Comparison of ENCODE assay signal across 8 mouse cellular contexts in genomic region chr11:55025896-55026295, GRCm38 (mm10). TPM values are rescaled to one million over a fixed set of nuclear protein-coding genes. Genes with fewer than 3 reads are reported as not detected.
DNase-seq lines count a peak whose midpoint lies in the region; ATAC-seq and TF ChIP-seq lines count a peak whose summit lies in the region.

No protein-coding gene starts in this region.

- no peak overlapping the region for H3K4me2 ChIP-seq in forebrain, embryonic 15.5 days (replicated peaks)
- no peak overlapping the region for H3K4me2 ChIP-seq in forebrain, embryonic 13.5 days
- H3K4me2 ChIP-seq in lung, embryonic 14.5 days = 0 out of 2 replicates have a peak overlapping the region, but pooled peaks have one; percentile 2
- no peak overlapping the region for H3K4me2 ChIP-seq in stomach, embryonic 14.5 days (replicated peaks; ENCODE audit: low read depth, low read length)

- H3K4me3 ChIP-seq in forebrain, embryonic 15.5 days = no peak overlapping the region
- no peak overlapping the region for H3K4me3 ChIP-seq in forebrain, embryonic 13.5 days
- no peak overlapping the region for H3K4me3 ChIP-seq in lung, embryonic 14.5 days (ENCODE audit: low read depth, low read length)
- no peak overlapping the region for H3K4me3 ChIP-seq in stomach, embryonic 14.5 days (ENCODE audit: low read depth, low read length)

- no peak for TF ChIP-seq CTCF in lung, embryonic 14.5 days (IDR thresholded peaks at IDR 0.05; ENCODE audit: low read depth)

- peaks cover 41% of the 10 kb centered on the region for H3K4me1 ChIP-seq in forebrain, embryonic 15.5 days
- peaks cover 49% of the 10 kb centered on the region for H3K4me1 ChIP-seq in forebrain, embryonic 13.5 days
- H3K4me1 ChIP-seq in lung, embryonic 14.5 days (ENCODE audit: insufficient read depth) = peaks cover 53% of the 10 kb centered on the region
- H3K4me1 ChIP-seq in stomach, embryonic 14.5 days (ENCODE audit: control insufficient read depth, insufficient read depth, low read length) = peaks cover 83% of the 10 kb centered on the region

- H3K9me3 ChIP-seq in forebrain, embryonic 15.5 days = no peaks in the 10 kb centered on the region
- H3K9me3 ChIP-seq in forebrain, embryonic 13.5 days (replicated peaks) = no peaks in the 10 kb centered on the region
- no peaks in the 10 kb centered on the region for H3K9me3 ChIP-seq in lung, embryonic 14.5 days (ENCODE audit: low read depth, low read length)
- no peaks in the 10 kb centered on the region for H3K9me3 ChIP-seq in stomach, embryonic 14.5 days (ENCODE audit: control insufficient read depth, low read depth, low read length)

- H3K9ac ChIP-seq in forebrain, embryonic 15.5 days (replicated peaks) = no peak overlapping the region
- no peak overlapping the region for H3K9ac ChIP-seq in forebrain, embryonic 13.5 days
- H3K9ac ChIP-seq in lung, embryonic 14.5 days = no peak overlapping the region
- H3K9ac ChIP-seq in stomach, embryonic 14.5 days (replicated peaks; ENCODE audit: low read depth, low read length) = no peak overlapping the region

- no peaks in the 10 kb centered on the region for H3K27me3 ChIP-seq in forebrain, embryonic 15.5 days
- H3K27me3 ChIP-seq in forebrain, embryonic 13.5 days = no peaks in the 10 kb centered on the region
- no peaks in the 10 kb centered on the region for H3K27me3 ChIP-seq in lung, embryonic 14.5 days (ENCODE audit: insufficient read depth, low read length)
- no peaks in the 10 kb centered on the region for H3K27me3 ChIP-seq in stomach, embryonic 14.5 days (ENCODE audit: control insufficient read depth, insufficient read depth, low read length)

- H3K27ac ChIP-seq in forebrain, embryonic 15.5 days (replicated peaks) = no peak overlapping the region
- H3K27ac ChIP-seq in forebrain, embryonic 13.5 days = no peak overlapping the region; the same call in 1 of the 2 replicates
- H3K27ac ChIP-seq in lung, embryonic 14.5 days (ENCODE audit: low read depth) = peak overlapping the region; percentile 99
- H3K27ac ChIP-seq in stomach, embryonic 14.5 days (ENCODE audit: low read length) = peak overlapping the region; percentile 80; the same call in 1 of the 2 replicates

- peak; percentile 61 for DNase-seq in lung, embryonic 14.5 days
- no peak for DNase-seq in lung, postnatal 25 days (ENCODE audit: low spot score)
- DNase-seq in gastrocnemius, postnatal 25 days = peak; percentile 62

- ATAC-seq in forebrain, embryonic 15.5 days (replicated peaks) = 0 out of 2 replicates have a peak, but pooled peaks have one; percentile 31
- no peak for ATAC-seq in forebrain, embryonic 13.5 days
- ATAC-seq in lung, embryonic 14.5 days (ENCODE audit: insufficient read depth) = no peak
- no peak for ATAC-seq in stomach, embryonic 14.5 days (ENCODE audit: insufficient number of reproducible peaks, insufficient read depth, low FRiP score, low read depth)
- no peak for ATAC-seq in erythroid progenitor cell, adult 5-6 weeks (replicated peaks; ENCODE audit: low FRiP score, poor library complexity, severe bottlenecking)
- ATAC-seq in megakaryocyte progenitor cell, adult 5-6 weeks (replicated peaks; ENCODE audit: poor library complexity) = no peak

- 54% methylated on average over 4 of the region's 4 CpGs for WGBS in forebrain, embryonic 15.5 days
- 83% methylated on average over 4 of the region's 4 CpGs for WGBS in forebrain, embryonic 13.5 days
- WGBS in lung, embryonic 14.5 days = 62% methylated on average over 4 of the region's 4 CpGs
- WGBS in stomach, embryonic 14.5 days = 89% methylated on average over 4 of the region's 4 CpGs

- H3K36me3 ChIP-seq in forebrain, embryonic 15.5 days = no peaks in the 10 kb centered on the region
- H3K36me3 ChIP-seq in forebrain, embryonic 13.5 days (ENCODE audit: poor library complexity, severe bottlenecking) = no peaks in the 10 kb centered on the region
- H3K36me3 ChIP-seq in lung, embryonic 14.5 days (ENCODE audit: insufficient read depth) = peaks cover 23% of the 10 kb centered on the region
- peaks cover 21% of the 10 kb centered on the region for H3K36me3 ChIP-seq in stomach, embryonic 14.5 days (ENCODE audit: control insufficient read depth, insufficient read depth, low read length)

RNA-seq across cellular contexts. Expression of gene Anxa6, which starts 7.3 kb away (rescaled TPM):
- 39.9 and 40.8 TPM in 2 replicates for polyA plus RNA-seq in forebrain, embryonic 15.5 days (2015; fragmentation: Nextera tagmentation; extraction: Ambion mirVana)
- 28.2 and 29.6 TPM in 2 replicates for polyA plus RNA-seq in forebrain, embryonic 13.5 days (2015; fragmentation: Nextera tagmentation; extraction: Ambion mirVana)
- polyA plus RNA-seq in lung, embryonic 14.5 days (2014; fragmentation: Nextera tagmentation; extraction: Ambion mirVana) = 406 and 411 TPM in 2 replicates
- 100 to 1,000 TPM; 180 to 209 TPM for total RNA-seq in gastrocnemius, postnatal 25 days (2021)
- 400 and 419 TPM in 2 replicates for polyA plus RNA-seq in stomach, embryonic 14.5 days (2014; fragmentation: Nextera tagmentation; extraction: Ambion mirVana)
- 12.3 and 15.1 TPM in 2 replicates for total RNA-seq in erythroid progenitor cell, adult 5-6 weeks (2015; ENCODE audit: low replicate concordance)
- total RNA-seq in erythroid progenitor cell, adult 5-6 weeks (2017; ENCODE audit: low replicate concordance) = 14.6 and 16.3 TPM in 2 replicates
- 35.7 and 37.4 TPM in 2 replicates for total RNA-seq in megakaryocyte progenitor cell, adult 5-6 weeks (2015)
- 63.2 and 82.4 TPM in 2 replicates for total RNA-seq in megakaryocyte progenitor cell, adult 5-6 weeks (2017)

RNA-seq across cellular contexts. Expression of gene Ccdc69, which starts 52.0 kb away (rescaled TPM):
- polyA plus RNA-seq in forebrain, embryonic 15.5 days (2015; fragmentation: Nextera tagmentation; extraction: Ambion mirVana) = 0.32 and 0.34 TPM in 2 replicates
- 0.23 and 0.43 TPM in 2 replicates for polyA plus RNA-seq in forebrain, embryonic 13.5 days (2015; fragmentation: Nextera tagmentation; extraction: Ambion mirVana)
- polyA plus RNA-seq in lung, embryonic 14.5 days (2014; fragmentation: Nextera tagmentation; extraction: Ambion mirVana) = 1.9 and 2.4 TPM in 2 replicates
- 1 to 10 TPM; 5.9 to 6.2 TPM for total RNA-seq in gastrocnemius, postnatal 25 days (2021)
- polyA plus RNA-seq in stomach, embryonic 14.5 days (2014; fragmentation: Nextera tagmentation; extraction: Ambion mirVana) = 1.8 and 3.2 TPM in 2 replicates
- total RNA-seq in erythroid progenitor cell, adult 5-6 weeks (2015; ENCODE audit: low replicate concordance) = 7.1 and 7.2 TPM in 2 replicates
- total RNA-seq in erythroid progenitor cell, adult 5-6 weeks (2017; ENCODE audit: low replicate concordance) = 1.5 and 2.1 TPM in 2 replicates
- 23.4 and 27.3 TPM in 2 replicates for total RNA-seq in megakaryocyte progenitor cell, adult 5-6 weeks (2015)
- total RNA-seq in megakaryocyte progenitor cell, adult 5-6 weeks (2017) = 19.2 and 22.9 TPM in 2 replicates

Comparison
In these comparisons a context has a peak if more than half of its experiments do, and no peak if none do; other contexts are left out.
1. H3K27ac ChIP-seq: peak in lung, embryonic 14.5 days (single experiment) and stomach, embryonic 14.5 days (single experiment); none in forebrain, embryonic 15.5 days (single experiment) and forebrain, embryonic 13.5 days (single experiment).